Mouse (Mus musculus) MEL (cell line): ENCODE data around the gene Zbtb20. TPM values are rescaled to one million over a fixed set of nuclear protein-coding genes. Genes with fewer than 3 reads are reported as not detected.

ENCODE experiments used
- DNase-seq: peaks from one replicate; pipeline ENCODE4 v3.0.0; 2011; ENCODE audit warnings: low read depth, low spot score
- H3K27ac ChIP-seq: 2 replicates; pipeline ENCODE4 v1.5.1; 2012; ENCODE audit warnings: low read depth, mild to moderate bottlenecking, control low read depth, low read length, moderate library complexity; ENCODE audit not compliant: control insufficient read depth
- H3K27me3 ChIP-seq, 2 experiments: fragments of 150-350 bp in 1 of 2; sonication (generic) in 1 of 2; 2 replicates each; pipeline ENCODE4 v1.6.1; 2012; ENCODE audit warnings: low read length in 2 of 2, mild to moderate bottlenecking in 2 of 2, improper control_type of control experiment in 1 of 2, moderate library complexity in 1 of 2; ENCODE audit not compliant: insufficient read depth in 2 of 2, control insufficient read depth in 1 of 2
- H3K36me3 ChIP-seq, 2 experiments: 2 replicates each; pipeline ENCODE4 v1.6.1; 2012 to 2014; ENCODE audit warnings: low read length in 2 of 2, improper control_type of control experiment in 1 of 2, inconsistent platforms in 1 of 2, mild to moderate bottlenecking in 1 of 2; ENCODE audit not compliant: insufficient read depth in 2 of 2, control insufficient read depth in 1 of 2
- H3K4me1 ChIP-seq, 2 experiments: fragments of 150-350 bp in 1 of 2; sonication (generic) in 1 of 2; 2 replicates each; pipeline ENCODE4 v1.6.1; 2012; ENCODE audit warnings: low read length in 2 of 2, improper control_type of control experiment in 1 of 2, mild to moderate bottlenecking in 1 of 2; ENCODE audit not compliant: insufficient read depth in 2 of 2, control insufficient read depth in 1 of 2
- H3K4me3 ChIP-seq, 2 experiments: fragments of 150-350 bp in 1 of 2; sonication (generic) in 1 of 2; 2 replicates each; pipeline ENCODE4 v1.5.1; 2012; ENCODE audit warnings: low read depth in 2 of 2, low read length in 2 of 2, mild to moderate bottlenecking in 2 of 2, moderate library complexity in 2 of 2, control low read depth in 1 of 2, improper control_type of control experiment in 1 of 2; ENCODE audit not compliant: control insufficient read depth in 1 of 2, insufficient read depth in 1 of 2
- H3K79me2 ChIP-seq: 2 replicates; pipeline ENCODE4 v1.6.1; 2012; ENCODE audit warnings: mild to moderate bottlenecking, low read length, moderate library complexity; ENCODE audit not compliant: control insufficient read depth, poor library complexity, insufficient read depth
- H3K9ac ChIP-seq: 2 replicates; pipeline ENCODE4 v1.6.1; 2012; ENCODE audit warnings: low read depth, mild to moderate bottlenecking, control low read depth, low read length, moderate library complexity; ENCODE audit not compliant: control insufficient read depth, poor library complexity, severe bottlenecking
- H3K9me3 ChIP-seq: fragments of 150-350 bp; sonication (generic); replicated peaks from 2 replicates; pipeline ENCODE4 v1.6.1; 2012; ENCODE audit warnings: mild to moderate bottlenecking, low read length, improper control_type of control experiment, moderate library complexity; ENCODE audit not compliant: insufficient read depth
- BHLHE40 ChIP-seq: IDR thresholded peaks from 2 replicates; pipeline ENCODE4 v1.6.1; 2012; ENCODE audit warnings: low read depth, mild to moderate bottlenecking, inconsistent platforms, low read length, improper control_type of control experiment, borderline replicate concordance
- CTCF ChIP-seq, 3 experiments: IDR thresholded peaks in 2 of 3; conservative IDR thresholded peaks in 1 of 3; 2 replicates each; pipeline ENCODE4 v1.5.1; 2011 to 2012; ENCODE audit warnings: low read length in 3 of 3, low read depth in 2 of 3, mild to moderate bottlenecking in 2 of 3, improper control_type of control experiment in 1 of 3, inconsistent platforms in 1 of 3, mixed read lengths in 1 of 3, moderate library complexity in 1 of 3; ENCODE audit not compliant: control insufficient read depth in 1 of 3, insufficient read depth in 1 of 3, poor library complexity in 1 of 3, severe bottlenecking in 1 of 3
- E2F4 ChIP-seq: IDR thresholded peaks from 2 replicates; pipeline ENCODE4 v1.6.1; 2011; ENCODE audit warnings: low read depth, low read length, improper control_type of control experiment, borderline replicate concordance
- ELF1 ChIP-seq: IDR thresholded peaks from 2 replicates; pipeline ENCODE4 v1.6.1; 2014; ENCODE audit warnings: low read depth, mild to moderate bottlenecking, inconsistent platforms, low read length, improper control_type of control experiment, moderate library complexity
- EP300 ChIP-seq, 2 experiments: IDR thresholded peaks; 2 replicates each; pipeline ENCODE4 v1.6.1; 2011; ENCODE audit warnings: improper control_type of control experiment in 2 of 2, low read length in 2 of 2, low read depth in 1 of 2, mild to moderate bottlenecking in 1 of 2
- ETS1 ChIP-seq: IDR thresholded peaks from 2 replicates; pipeline ENCODE4 v1.6.1; 2012; ENCODE audit warnings: low read depth, mild to moderate bottlenecking, inconsistent platforms, low read length, improper control_type of control experiment, moderate library complexity
- GABPA ChIP-seq: IDR thresholded peaks from 2 replicates; pipeline ENCODE4 v1.6.1; 2012; ENCODE audit warnings: low read depth, mild to moderate bottlenecking, inconsistent platforms, low read length, improper control_type of control experiment, moderate library complexity
- GATA1 ChIP-seq: IDR thresholded peaks from 2 replicates; pipeline ENCODE4 v1.6.1; 2011; ENCODE audit warnings: low read depth, low read length, improper control_type of control experiment
- JUND ChIP-seq: IDR thresholded peaks from 2 replicates; pipeline ENCODE4 v1.6.1; 2011; ENCODE audit warnings: low read depth, mild to moderate bottlenecking, improper control_type of control experiment, low read length
- KAT2A ChIP-seq: conservative IDR thresholded peaks from 2 replicates; pipeline ENCODE4 v1.6.1; 2012; ENCODE audit warnings: low read depth, low read length, improper control_type of control experiment, inconsistent platforms
- MAFK ChIP-seq: IDR thresholded peaks from 2 replicates; pipeline ENCODE4 v1.6.1; 2011; ENCODE audit warnings: low read depth, mild to moderate bottlenecking, low read length, improper control_type of control experiment, borderline replicate concordance
- MAZ ChIP-seq: IDR thresholded peaks from 2 replicates; pipeline ENCODE4 v1.6.1; 2012; ENCODE audit warnings: low read depth, mild to moderate bottlenecking, inconsistent platforms, low read length, improper control_type of control experiment
- MEF2A ChIP-seq: IDR thresholded peaks from 2 replicates; pipeline ENCODE4 v1.6.1; 2014; ENCODE audit warnings: low read depth, mild to moderate bottlenecking, inconsistent platforms, low read length, improper control_type of control experiment; ENCODE audit not compliant: poor library complexity, insufficient replicate concordance, severe bottlenecking; ENCODE audit errors: extremely low read depth
- MYB ChIP-seq: IDR thresholded peaks from 2 replicates; pipeline ENCODE4 v1.6.1; 2011; ENCODE audit warnings: mild to moderate bottlenecking, low read depth, low read length, improper control_type of control experiment
- NELFE ChIP-seq: IDR thresholded peaks from 2 replicates; pipeline ENCODE4 v1.6.1; 2011; ENCODE audit warnings: low read depth, low read length, improper control_type of control experiment
- NRF1 ChIP-seq: IDR thresholded peaks from 2 replicates; pipeline ENCODE4 v1.6.1; 2014; ENCODE audit warnings: low read depth, mild to moderate bottlenecking, inconsistent platforms, low read length, improper control_type of control experiment, moderate library complexity; ENCODE audit not compliant: poor library complexity, insufficient read depth, severe bottlenecking
- POLR2AphosphoS5 ChIP-seq: IDR thresholded peaks from 2 replicates; pipeline ENCODE4 v1.6.1; 2012; ENCODE audit warnings: low read depth, borderline replicate concordance, mild to moderate bottlenecking, inconsistent platforms, low read length, moderate library complexity, mixed read lengths
- RCOR1 ChIP-seq: IDR thresholded peaks from 2 replicates; pipeline ENCODE4 v1.6.1; 2012; ENCODE audit warnings: low read depth, mild to moderate bottlenecking, inconsistent platforms, low read length, improper control_type of control experiment
- SMC3 ChIP-seq: IDR thresholded peaks from 2 replicates; pipeline ENCODE4 v1.6.1; 2011; ENCODE audit warnings: low read depth, low read length, improper control_type of control experiment
- TAL1 ChIP-seq: IDR thresholded peaks from 2 replicates; pipeline ENCODE4 v1.6.1; 2012; ENCODE audit warnings: mild to moderate bottlenecking, inconsistent platforms, low read length, moderate library complexity, mixed read lengths
- TBP ChIP-seq: IDR thresholded peaks from 2 replicates; pipeline ENCODE4 v1.8.0; 2011; ENCODE audit warnings: low read depth, low read length, improper control_type of control experiment
- UBTF ChIP-seq: IDR thresholded peaks from 2 replicates; pipeline ENCODE4 v1.6.1; 2012; ENCODE audit warnings: low read depth, mild to moderate bottlenecking, inconsistent platforms, low read length, improper control_type of control experiment, moderate library complexity, borderline replicate concordance; ENCODE audit not compliant: insufficient read depth
- USF2 ChIP-seq, 2 experiments: IDR thresholded peaks; 2 replicates each; pipeline ENCODE4 v1.6.1; 2011 to 2012; ENCODE audit warnings: improper control_type of control experiment in 2 of 2, low read length in 2 of 2, borderline replicate concordance in 1 of 2, inconsistent platforms in 1 of 2, low read depth in 1 of 2, mild to moderate bottlenecking in 1 of 2; ENCODE audit not compliant: insufficient read depth in 1 of 2
- ZKSCAN1 ChIP-seq: IDR thresholded peaks from 2 replicates; pipeline ENCODE4 v1.6.1; 2012; ENCODE audit warnings: low read depth, mild to moderate bottlenecking, inconsistent platforms, low read length, improper control_type of control experiment, moderate library complexity
- ZMIZ1 ChIP-seq: IDR thresholded peaks from 2 replicates; pipeline ENCODE4 v1.6.1; 2012; ENCODE audit warnings: low read depth, mild to moderate bottlenecking, inconsistent platforms, low read length, improper control_type of control experiment, moderate library complexity
- polyA plus RNA-seq, 2 experiments: library from polyadenylated mRNA; stranded (reverse) in 1 of 2; unstranded in 1 of 2; fragments of >175 nt in 1 of 2; fragments of >200 nt in 1 of 2; gene quantifications; 2 replicates each; pipeline versions ENCODE4 v1.2.1 to v1.2.4; 2012; ENCODE audit warnings: low replicate concordance in 2 of 2, low read depth in 1 of 2; ENCODE audit not compliant: insufficient read length in 2 of 2, insufficient read depth in 1 of 2, missing spikeins in 1 of 2
- total RNA-seq: library from RNA; depleted of rRNA; stranded (reverse); fragments of 300-350 nt; gene quantifications from 2 replicates; pipeline ENCODE4 v1.2.3, GENCODE M21; 2012

Zbtb20 gene
- total and polyA plus RNA-seq, 3 experiments = 0.17 to 0.27 TPM; not detected in 1

DNA sequence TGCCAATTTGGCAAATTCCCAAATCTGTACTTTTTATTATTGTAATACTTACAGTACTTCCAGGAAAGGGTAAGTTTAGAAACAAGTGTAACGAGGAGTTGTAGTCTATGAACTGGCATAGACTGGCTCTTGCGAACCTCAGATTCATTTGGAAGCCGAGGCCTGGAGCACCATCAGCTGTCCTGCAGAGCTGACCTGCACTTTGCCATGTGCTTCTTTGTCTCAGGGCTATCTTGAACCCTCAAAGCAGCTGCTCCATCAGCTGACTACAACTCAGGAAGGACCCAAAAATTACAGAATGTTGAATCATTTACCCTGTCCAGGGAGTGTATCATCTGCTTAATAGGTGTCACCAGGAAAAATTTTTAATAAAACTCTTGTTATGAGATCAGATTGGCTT, 448.3 kb downstream of the Zbtb20 start:
- Histone ChIP-seq H3K36me3 (no peaks in the 10 kb centered on the region), H3K79me2 (no peaks in the 10 kb centered on the region), H3K4me1 (no peaks in the 10 kb centered on the region), H3K4me3 (no peak overlapping the region), H3K27ac (no peak overlapping the region), H3K9ac (no peak overlapping the region), H3K27me3 (peaks cover 0 to 1% of the 10 kb centered on the region in 2 experiments; a peak in 1 of 4 replicates), H3K9me3 (no peaks in the 10 kb centered on the region)
- DNase-seq = no peak
- TF ChIP-seq BHLHE40 (no peak), USF2 (IDR thresholded peaks at IDR 0.05; ENCODE audit: borderline replicate concordance in 1 of 2, insufficient read depth in 1 of 2, low read depth in 1 of 2, low read length in 2 of 2) (no peak), MYB (no peak), TBP (no peak), UBTF (no peak), TAL1 (no peak), MEF2A (no peak), GABPA (no peak), EP300 (IDR thresholded peaks at IDR 0.05; ENCODE audit: low read depth in 1 of 2, low read length in 2 of 2) (no peak), SMC3 (no peak), MAFK (no peak), GATA1 (no peak), JUND (no peak), E2F4 (no peak), NELFE (no peak), RCOR1 (no peak), ZMIZ1 (no peak)

DNA sequence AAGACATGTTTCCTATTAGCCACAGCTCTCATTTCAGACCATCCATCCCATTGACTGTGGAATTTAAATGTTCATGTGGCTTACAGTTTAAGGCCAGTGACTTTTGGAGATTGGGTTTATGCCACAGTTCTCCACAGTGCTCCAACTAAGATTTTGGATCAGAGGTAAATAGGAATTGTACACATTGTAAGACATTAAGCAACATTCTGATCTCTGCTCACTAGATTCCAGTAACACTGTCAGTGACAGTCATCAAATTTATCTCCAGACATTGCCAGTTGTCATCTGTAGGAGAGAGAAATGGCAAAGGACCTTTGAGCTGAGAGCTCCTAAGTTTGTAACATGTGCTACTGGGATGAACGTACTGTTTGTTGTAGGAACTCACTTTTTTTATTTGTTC, 452.5 kb downstream of the Zbtb20 start:
- no peak for DNase-seq
- H3K9me3 ChIP-seq = no peaks in the 10 kb centered on the region
- no peak overlapping the region for H3K9ac ChIP-seq
- no peaks in the 10 kb centered on the region for H3K79me2 ChIP-seq
- no peak overlapping the region for H3K4me3 ChIP-seq
- H3K4me1 ChIP-seq = no peaks in the 10 kb centered on the region
- H3K36me3 ChIP-seq = no peaks in the 10 kb centered on the region
- H3K27me3 ChIP-seq = no peaks in the 10 kb centered on the region; a peak in 1 of 4 replicates
- H3K27ac ChIP-seq = no peak overlapping the region
- TF ChIP-seq NELFE (no peak), MAFK (no peak), NRF1 (no peak), ELF1 (no peak), MAZ (no peak), E2F4 (no peak), POLR2AphosphoS5 (no peak), KAT2A (no peak), TBP (no peak), ETS1 (no peak), JUND (no peak), ZKSCAN1 (no peak), CTCF (IDR thresholded peaks at IDR 0.05 in 2 of 3, conservative IDR thresholded peaks at IDR 0.05 in 1 of 3; ENCODE audit: control insufficient read depth in 1 of 3, insufficient read depth in 1 of 3, low read depth in 2 of 3, low read length in 3 of 3, poor library complexity in 1 of 3, severe bottlenecking in 1 of 3) (no peak)
- TF ChIP-seq, all 39 proteins: peak for 0
